Mouse (Mus musculus) right cerebral cortex, adult 18-20 months (tissue): ENCODE results near the gene Slc48a1.

Experiments used
- DNase-seq: peaks from one replicate; pipeline ENCODE4 v3.0.0; 2022; ENCODE audit warnings: mixed read lengths

The Slc48a1 gene

GRCm38 (mm10) chr15:97828901-97829338, 50.6 kb downstream of the Slc48a1 start:
- no peak for DNase-seq

GRCm38 (mm10) chr15:97829432-97829831, 51.1 kb downstream of the Slc48a1 start:
- DNase-seq = no peak

GRCm38 (mm10) chr15:97830253-97830787, 52.0 kb downstream of the Slc48a1 start:
- DNase-seq = no peak

- peak; percentile 43 for DNase-seq
These were observed 52.5 kb downstream of the Slc48a1 start for GRCm38 (mm10) chr15:97830788-97831241.

- DNase-seq = peak; percentile 61
These were observed 53.1 kb downstream of the Slc48a1 start for GRCm38 (mm10) chr15:97831242-97831986.

- DNase-seq = no peak
These were observed 53.8 kb downstream of the Slc48a1 start for GRCm38 (mm10) chr15:97831987-97832640.

- no peak for DNase-seq
These were observed 54.6 kb downstream of the Slc48a1 start for GRCm38 (mm10) chr15:97832764-97833479.

- no peak for DNase-seq
These were observed 58.0 kb downstream of the Slc48a1 start for GRCm38 (mm10) chr15:97836153-97836893.

- DNase-seq = no peak
These were observed 58.6 kb downstream of the Slc48a1 start for GRCm38 (mm10) chr15:97836894-97837247.

GRCm38 (mm10) chr15:97837491-97838061, 59.3 kb downstream of the Slc48a1 start:
- DNase-seq = no peak

- no peak for DNase-seq
These were observed 60.1 kb downstream of the Slc48a1 start for GRCm38 (mm10) chr15:97838395-97838794.

GRCm38 (mm10) chr15:97839012-97839411, 60.7 kb downstream of the Slc48a1 start:
- no peak for DNase-seq

- no peak for DNase-seq
These were observed 61.2 kb downstream of the Slc48a1 start for GRCm38 (mm10) chr15:97839473-97839872.

- DNase-seq = no peak
These were observed 61.7 kb downstream of the Slc48a1 start for GRCm38 (mm10) chr15:97839991-97840455.

- DNase-seq = no peak
These were observed 62.5 kb downstream of the Slc48a1 start for GRCm38 (mm10) chr15:97840781-97841180.

GRCm38 (mm10) chr15:97841383-97841782, 63.1 kb downstream of the Slc48a1 start:
- no peak for DNase-seq

GRCm38 (mm10) chr15:97842058-97842457, 63.7 kb downstream of the Slc48a1 start:
- DNase-seq = no peak
